Mouse (Mus musculus): ENCODE results near the gene Otud7b.

GRCm38 (mm10) chr3:96069046-96069445 is 35.3 kb upstream of the Otud7b start:
- TF ChIP-seq CTCF (IDR thresholded peaks at IDR 0.05; ENCODE audit: low read depth) (no peak), EP300 (IDR thresholded peaks at IDR 0.05; ENCODE audit: low read depth) (no peak)
